11 mouse cellular contexts compared by ENCODE assay signal in genomic region chr12:50352404-50352803, GRCm38 (mm10).
DNase-seq lines count a peak whose midpoint lies in the region; ATAC-seq and TF ChIP-seq lines count a peak whose summit lies in the region.
"Had no signal": no experiment of that assay in that cellular context is flagged by ENCODE, and none has a peak within 500 bp of the region (broad histone marks: within the 10 kb centered on the region; RNA-seq: fewer than 3 reads in every experiment).

No protein-coding gene starts in this region.

- H3K4me2 ChIP-seq in heart, embryonic 11.5 days: peak overlapping the region; percentile 14; the same call in 1 of the 2 replicates
- peak overlapping the region; percentile 19 for H3K4me2 ChIP-seq in heart, postnatal 0 days (ENCODE audit: low read depth, low read length)
- H3K4me2 ChIP-seq: embryonic facial prominence, embryonic 12.5 days; stomach, embryonic 15.5 days had no signal

- H3K27ac ChIP-seq in heart, embryonic 11.5 days (ENCODE audit: low read depth, low read length): no peak overlapping the region
- no peak overlapping the region for H3K27ac ChIP-seq in heart, postnatal 0 days (ENCODE audit: low read depth)
- H3K27ac ChIP-seq: embryonic facial prominence, embryonic 12.5 days; liver, embryonic 14.5 days; stomach, embryonic 15.5 days had no signal

- no peaks in the 10 kb centered on the region for H3K9me3 ChIP-seq in heart, embryonic 11.5 days (replicated peaks; ENCODE audit: control insufficient read depth, low read length)
- no peaks in the 10 kb centered on the region for H3K9me3 ChIP-seq in heart, postnatal 0 days (replicated peaks; ENCODE audit: control insufficient read depth, low read length)
- H3K9me3 ChIP-seq: embryonic facial prominence, embryonic 12.5 days; stomach, embryonic 15.5 days had no signal

- 41% methylated on average over 11 of the region's 11 CpGs for WGBS in heart, embryonic 11.5 days (ENCODE audit: insufficient replicate concordance)
- WGBS in heart, postnatal 0 days: 26% methylated on average over 11 of the region's 11 CpGs

- H3K4me3 ChIP-seq in heart, embryonic 11.5 days (ENCODE audit: low read depth, low read length): no peak overlapping the region
- H3K4me3 ChIP-seq in heart, postnatal 0 days (ENCODE audit: low read depth, low read length): no peak overlapping the region
- H3K4me3 ChIP-seq: embryonic facial prominence, embryonic 12.5 days; stomach, embryonic 15.5 days had no signal

- peaks cover 5% of the 10 kb centered on the region; the same call in 1 of the 2 replicates for H3K4me1 ChIP-seq in heart, embryonic 11.5 days (ENCODE audit: control insufficient read depth, insufficient read depth, low read length)
- no peaks in the 10 kb centered on the region for H3K4me1 ChIP-seq in heart, postnatal 0 days (ENCODE audit: control insufficient read depth, insufficient read depth)
- H3K4me1 ChIP-seq: embryonic facial prominence, embryonic 12.5 days; stomach, embryonic 15.5 days had no signal

- TF ChIP-seq EP300 in heart, postnatal 0 days (IDR thresholded peaks at IDR 0.05; ENCODE audit: low read depth): no peak

- ATAC-seq in heart, embryonic 11.5 days (replicated peaks; ENCODE audit: insufficient number of reproducible peaks, low FRiP score, low TSS enrichment): peak; percentile 63; the same call in 1 of the 2 replicates
- peak; percentile 89 for ATAC-seq in heart, postnatal 0 days (ENCODE audit: insufficient read depth, low read depth)
- ATAC-seq in cerebellum, adult (ENCODE audit: insufficient number of reproducible peaks, low FRiP score, low TSS enrichment): no peak

- no peaks in the 10 kb centered on the region for H3K27me3 ChIP-seq in heart, embryonic 11.5 days (ENCODE audit: control insufficient read depth, insufficient read depth, low read length)
- H3K27me3 ChIP-seq in heart, postnatal 0 days (ENCODE audit: control insufficient read depth, insufficient read depth, low read length): no peaks in the 10 kb centered on the region
- H3K27me3 ChIP-seq: embryonic facial prominence, embryonic 12.5 days; stomach, embryonic 15.5 days had no signal

- no peak for TF ChIP-seq CTCF in heart, postnatal 0 days (IDR thresholded peaks at IDR 0.05; ENCODE audit: low read depth)

- no peak overlapping the region for H3K9ac ChIP-seq in heart, embryonic 11.5 days (ENCODE audit: low read depth, low read length)
- no peak overlapping the region for H3K9ac ChIP-seq in heart, postnatal 0 days (replicated peaks; ENCODE audit: low read depth, low read length)
- H3K9ac ChIP-seq: embryonic facial prominence, embryonic 12.5 days; liver, embryonic 14.5 days; stomach, embryonic 15.5 days had no signal

- no peaks in the 10 kb centered on the region for H3K36me3 ChIP-seq in heart, embryonic 11.5 days (ENCODE audit: control insufficient read depth, insufficient read depth, low read length)
- no peaks in the 10 kb centered on the region for H3K36me3 ChIP-seq in heart, postnatal 0 days (replicated peaks; ENCODE audit: control insufficient read depth, insufficient read depth, low read length)
- H3K36me3 ChIP-seq: embryonic facial prominence, embryonic 12.5 days; stomach, embryonic 15.5 days had no signal

- intact Hi-C loops in left cerebral cortex, postnatal 36 days (cut with DNase I): no loop called here

- no peak for DNase-seq in heart, adult 9 months (ENCODE audit: low spot score in 2 of 2)
- DNase-seq in embryo, embryonic 10.5 days (ENCODE audit: low spot score): peak; percentile 22
- DNase-seq in heart, postnatal 0 days (ENCODE audit: low spot score): peak; percentile 32
- DNase-seq in left cerebral cortex, postnatal 36 days (ENCODE audit: low spot score in 2 of 2): peak; percentile 32 to 33
- peak; percentile 39 for DNase-seq in right cerebral cortex, postnatal 25 days
- no peak for DNase-seq in natural killer cell, adult 2 months (ENCODE audit: low spot score in 2 of 2)

Comparison
In these comparisons a context has a peak if more than half of its experiments do, and no peak if none do; other contexts are left out.
1. DNase-seq: peak in embryo, embryonic 10.5 days (single experiment), heart, postnatal 0 days (single experiment), left cerebral cortex, postnatal 36 days (2 of 2) and right cerebral cortex, postnatal 25 days (single experiment); none in heart, adult 9 months (0 of 2) and natural killer cell, adult 2 months (0 of 2).